Comparison of ENCODE assay signal across 26 mouse cellular contexts in genomic region chr4:155649355-155649754, GRCm38 (mm10). TPM values are rescaled to one million over a fixed set of nuclear protein-coding genes. Genes with fewer than 3 reads are reported as not detected.
"Had no signal": no experiment of that assay in that cellular context is flagged by ENCODE, and none has a peak within 500 bp of the region (broad histone marks: within the 10 kb centered on the region; RNA-seq: fewer than 3 reads in every experiment).

No protein-coding gene starts in this region.

- H3K4me3 ChIP-seq: midbrain, embryonic 10.5 days; midbrain, embryonic 12.5 days; myocyte; neural tube, embryonic 13.5 days; neural tube, embryonic 15.5 days had no signal

- H3K27ac ChIP-seq: midbrain, embryonic 10.5 days; midbrain, embryonic 12.5 days; neural tube, embryonic 13.5 days; neural tube, embryonic 15.5 days had no signal

- DNase-seq: lung, embryonic 14.5 days; lung, postnatal 10 days; lung, postnatal 4 days; midbrain, embryonic 14.5 days; retina, postnatal 1 day; right cerebral cortex, adult 18-20 months; right cerebral cortex, postnatal 25 days; right cerebral cortex, postnatal 4 days; spleen, adult 18-20 months; thymus, adult 18-20 months; thymus, postnatal 14 days; thymus, postnatal 36 days had no signal

RNA-seq across cellular contexts. Expression of gene Mmp23, which starts 3.8 kb away (rescaled TPM):
- total RNA-seq: megakaryocyte-erythroid progenitor cell, adult 5-6 weeks had no signal

RNA-seq across cellular contexts. Expression of gene Gm10563, which starts 4.1 kb away (rescaled TPM):
- total RNA-seq: megakaryocyte, adult 5-6 weeks; megakaryocyte-erythroid progenitor cell, adult 5-6 weeks had no signal
- polyA plus RNA-seq: lung, embryonic 14.5 days; lung, embryonic 16.5 days; midbrain, embryonic 10.5 days; midbrain, embryonic 12.5 days; midbrain, embryonic 14.5 days; midbrain, embryonic 16.5 days; myocyte; neural tube, embryonic 11.5 days; neural tube, embryonic 13.5 days; neural tube, embryonic 15.5 days; small intestine, adult 2 months; stomach, embryonic 14.5 days; stomach, embryonic 16.5 days; thymus, postnatal 0 days had no signal
